Mouse (Mus musculus): ENCODE results near the gene Ms4a6d.
"Not testable (repeated sequence)": the region's sequence is repeated elsewhere in the genome, so short reads cannot be mapped to it uniquely, and the experiment has no call there.

Gene Ms4a6d

DNA sequence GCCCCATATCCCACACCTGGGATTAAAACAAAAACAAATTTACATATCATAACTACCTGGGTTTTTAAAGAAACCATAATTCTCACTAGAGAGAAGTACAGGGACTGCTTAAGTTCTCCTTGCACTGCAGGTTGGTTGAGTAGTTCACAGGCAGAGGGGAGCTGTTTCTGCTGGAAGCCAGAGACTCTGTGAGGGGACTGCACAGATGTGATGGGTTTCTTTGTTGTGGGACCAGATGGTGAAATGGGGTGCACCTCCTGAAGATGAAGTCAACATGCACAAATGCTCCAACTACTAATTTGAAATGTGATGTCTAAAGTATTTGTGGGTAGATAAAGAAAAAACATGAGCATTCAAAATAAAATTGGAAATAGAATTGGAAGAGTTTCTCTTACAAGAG is 56.7 kb downstream of the Ms4a6d start:
- no peak for DNase-seq

DNA sequence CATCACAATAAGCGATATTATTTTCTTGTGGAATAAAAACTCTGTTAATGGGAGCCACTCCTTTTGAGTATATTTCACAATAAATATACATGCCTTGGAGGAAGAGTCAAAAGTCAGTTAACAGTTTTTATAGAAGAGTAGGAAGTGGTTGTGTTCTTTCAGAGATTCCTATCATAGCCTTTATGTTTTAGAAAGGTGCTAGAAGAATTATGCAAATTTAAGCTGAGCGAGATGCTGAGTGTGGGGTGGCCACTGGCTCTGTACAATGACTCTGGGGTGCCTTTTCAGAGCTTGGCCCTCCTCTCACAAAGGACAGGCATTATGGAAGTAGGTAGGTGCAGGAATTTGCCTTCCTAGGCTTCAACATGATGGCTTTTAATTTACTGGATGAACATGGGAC is 60.3 kb downstream of the Ms4a6d start:
- DNase-seq: not testable (repeated sequence)

DNA sequence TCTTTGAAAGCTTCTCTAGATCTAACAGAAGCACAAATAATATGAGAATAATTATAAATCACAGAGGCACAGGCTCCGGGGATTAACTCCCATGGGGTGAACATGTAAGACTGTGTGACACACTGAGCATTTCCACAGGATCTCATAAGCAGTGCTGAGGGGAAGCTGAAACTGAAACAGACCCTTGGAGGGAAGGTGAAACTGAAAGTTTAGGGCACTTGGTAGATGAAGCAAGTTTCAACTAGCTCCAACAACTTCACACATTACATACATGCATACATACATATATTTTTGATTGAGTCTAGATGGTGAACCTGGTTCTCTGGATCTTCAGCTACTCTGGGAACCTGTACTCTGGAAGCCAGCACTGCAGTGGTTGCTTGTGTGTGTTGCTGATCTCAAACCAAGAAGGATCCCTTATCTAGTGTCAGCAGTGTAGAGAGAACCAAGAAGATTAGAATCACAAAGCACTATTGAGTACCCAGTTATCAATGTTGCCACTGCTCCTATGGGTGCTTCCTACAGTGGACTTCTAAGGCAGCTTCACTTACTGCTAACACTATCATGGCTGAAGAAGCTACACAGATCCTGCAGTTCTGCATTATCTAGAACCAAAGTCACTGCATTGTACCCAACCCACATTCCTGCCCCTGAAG is 64.4 kb downstream of the Ms4a6d start:
- not testable (repeated sequence) for DNase-seq

DNA sequence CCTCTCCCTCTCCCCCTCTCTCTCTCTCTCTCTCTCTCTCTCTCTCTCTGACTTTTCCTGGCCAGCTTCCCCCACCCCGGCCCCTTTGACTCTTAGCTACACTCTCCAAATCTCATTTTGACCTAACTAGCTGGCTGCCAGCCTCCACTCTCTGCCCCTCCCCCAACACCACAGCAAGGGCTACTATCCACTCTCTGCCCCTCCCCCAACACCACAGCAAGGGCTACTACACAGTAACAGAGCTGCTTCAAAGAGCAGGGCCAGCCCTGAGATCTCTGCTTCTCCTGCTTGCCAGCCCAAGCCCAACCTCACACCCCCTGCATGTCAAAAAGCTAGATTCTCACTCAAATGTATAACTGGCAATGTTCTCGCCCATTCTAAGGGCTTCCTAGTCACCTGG is 67.3 kb downstream of the Ms4a6d start:
- no peak for DNase-seq

All from right cerebral cortex, postnatal 14 days (tissue).